Mouse (Mus musculus): ENCODE data around the gene Trib3. TPM values are rescaled to one million over a fixed set of nuclear protein-coding genes. Genes with fewer than 3 reads are reported as not detected.
A peak's percentile ranks its signal among the peaks of the same experiment; 100 is the strongest.
"Not testable (repeated sequence)": the region's sequence is repeated elsewhere in the genome, so short reads cannot be mapped to it uniquely, and the experiment has no call there.

Gene Trib3
- polyA plus RNA-seq, 1 experiment from 2014 or later, result 5.0 TPM

GRCm38 (mm10) chr2:152363245-152364147, 19.7 kb upstream of the Trib3 start:
- Histone ChIP-seq H3K9me3 (no peaks in the 10 kb centered on the region), H3K4me2 (peak overlapping the region; percentile 47), H3K36me3 (no peaks in the 10 kb centered on the region), H3K27ac (peak overlapping the region; percentile 65), H3K27me3 (no peaks in the 10 kb centered on the region), H3K4me3 (peak overlapping the region; percentile 15; the same call in 1 of the 2 replicates), H3K9ac (no peak overlapping the region), H3K4me1 (peaks cover 16% of the 10 kb centered on the region)
- WGBS, result 8% methylated on average over 17 of the region's 17 CpGs
- peak; percentile 47; the same call in 1 of the 2 replicates for ATAC-seq (ENCODE audit: borderline replicate concordance, extremely low read depth, low FRiP score, low TSS enrichment)

GRCm38 (mm10) chr2:152361193-152361592, 17.4 kb upstream of the Trib3 start:
- 85% methylated on average over 8 of the region's 8 CpGs for WGBS

GRCm38 (mm10) chr2:152360271-152360775, 16.5 kb upstream of the Trib3 start:
- Histone ChIP-seq H3K9me3 (no peaks in the 10 kb centered on the region), H3K4me1 (peaks cover 16% of the 10 kb centered on the region), H3K9ac (no peak overlapping the region), H3K27ac (peak overlapping the region; percentile 54), H3K27me3 (no peaks in the 10 kb centered on the region), H3K4me3 (no peak overlapping the region), H3K4me2 (no peak overlapping the region), H3K36me3 (no peaks in the 10 kb centered on the region)
- 28% methylated on average over 7 of the region's 7 CpGs for WGBS
- ATAC-seq (ENCODE audit: borderline replicate concordance, extremely low read depth, low FRiP score, low TSS enrichment), result peak; percentile 43

More at GRCm38 (mm10) chr2:152361193-152361592, 17.4 kb upstream of the Trib3 start:
- ATAC-seq (ENCODE audit: borderline replicate concordance, extremely low read depth, low FRiP score, low TSS enrichment), result no peak
- peaks cover 16% of the 10 kb centered on the region for H3K4me1 ChIP-seq
- no peak overlapping the region for H3K4me2 ChIP-seq
- no peak overlapping the region for H3K4me3 ChIP-seq
- no peak overlapping the region for H3K9ac ChIP-seq
- H3K36me3 ChIP-seq, result no peaks in the 10 kb centered on the region
- peak overlapping the region; percentile 54 for H3K27ac ChIP-seq
- H3K9me3 ChIP-seq, result no peaks in the 10 kb centered on the region
- H3K27me3 ChIP-seq, result no peaks in the 10 kb centered on the region

- Histone ChIP-seq H3K9me3 (no peaks in the 10 kb centered on the region), H3K4me3 (no peak overlapping the region), H3K4me2 (no peak overlapping the region), H3K9ac (no peak overlapping the region), H3K36me3 (no peaks in the 10 kb centered on the region), H3K27ac (no peak overlapping the region), H3K27me3 (no peaks in the 10 kb centered on the region), H3K4me1 (peaks cover 16% of the 10 kb centered on the region)
- no peak for ATAC-seq (ENCODE audit: borderline replicate concordance, extremely low read depth, low FRiP score, low TSS enrichment)
- WGBS, result 31% methylated on average over 5 of the region's 5 CpGs
These were observed 15.8 kb upstream of the Trib3 start for GRCm38 (mm10) chr2:152359616-152360015.

- not testable (repeated sequence) for H3K9ac ChIP-seq; H3K27me3 ChIP-seq; H3K4me3 ChIP-seq; H3K27ac ChIP-seq; H3K36me3 ChIP-seq; ATAC-seq (ENCODE audit: borderline replicate concordance, extremely low read depth, low FRiP score, low TSS enrichment); H3K9me3 ChIP-seq; H3K4me2 ChIP-seq
- 68% methylated on average over 5 of the region's 5 CpGs for WGBS
- H3K4me1 ChIP-seq, result peaks cover 15% of the 10 kb centered on the region
These were observed 15.1 kb upstream of the Trib3 start for GRCm38 (mm10) chr2:152358977-152359376.

GRCm38 (mm10) chr2:152357254-152357653, 13.4 kb upstream of the Trib3 start:
- Histone ChIP-seq H3K27me3 (no peaks in the 10 kb centered on the region), H3K9me3 (no peaks in the 10 kb centered on the region), H3K4me3 (no peak overlapping the region), H3K9ac (no peak overlapping the region), H3K4me2 (no peak overlapping the region), H3K4me1 (peaks cover 9% of the 10 kb centered on the region; the same call in 1 of the 2 replicates), H3K36me3 (no peaks in the 10 kb centered on the region), H3K27ac (no peak overlapping the region)
- 82% methylated on average over 3 of the region's 3 CpGs for WGBS
- no peak for ATAC-seq (ENCODE audit: borderline replicate concordance, extremely low read depth, low FRiP score, low TSS enrichment)

GRCm38 (mm10) chr2:152349842-152350540, 6.2 kb upstream of the Trib3 start:
- Histone ChIP-seq H3K4me2 (no peak overlapping the region), H3K36me3 (no peaks in the 10 kb centered on the region), H3K27ac (no peak overlapping the region), H3K4me3 (no peak overlapping the region), H3K9ac (no peak overlapping the region), H3K4me1 (peaks cover 8% of the 10 kb centered on the region), H3K27me3 (no peaks in the 10 kb centered on the region), H3K9me3 (no peaks in the 10 kb centered on the region)
- ATAC-seq (ENCODE audit: borderline replicate concordance, extremely low read depth, low FRiP score, low TSS enrichment), result peak; percentile 60; the same call in 1 of the 2 replicates
- 85% methylated on average over 8 of the region's 8 CpGs for WGBS

- ATAC-seq (ENCODE audit: borderline replicate concordance, extremely low read depth, low FRiP score, low TSS enrichment), result no peak
- Histone ChIP-seq H3K9me3 (no peaks in the 10 kb centered on the region), H3K27ac (no peak overlapping the region), H3K9ac (no peak overlapping the region), H3K36me3 (no peaks in the 10 kb centered on the region), H3K27me3 (no peaks in the 10 kb centered on the region), H3K4me2 (no peak overlapping the region), H3K4me1 (peaks cover 14% of the 10 kb centered on the region), H3K4me3 (no peak overlapping the region)
- 67% methylated on average over 6 of the region's 6 CpGs for WGBS
These were observed 5.4 kb upstream of the Trib3 start for GRCm38 (mm10) chr2:152349205-152349604.

- Histone ChIP-seq H3K9ac (no peak overlapping the region), H3K36me3 (no peaks in the 10 kb centered on the region), H3K4me2 (no peak overlapping the region), H3K4me3 (no peak overlapping the region), H3K9me3 (no peaks in the 10 kb centered on the region), H3K4me1 (peaks cover 16% of the 10 kb centered on the region), H3K27me3 (no peaks in the 10 kb centered on the region), H3K27ac (no peak overlapping the region)
- ATAC-seq (ENCODE audit: borderline replicate concordance, extremely low read depth, low FRiP score, low TSS enrichment), result no peak
- WGBS, result 72% methylated on average over 2 of the region's 2 CpGs
These were observed 3.9 kb upstream of the Trib3 start for GRCm38 (mm10) chr2:152347722-152348121.

GRCm38 (mm10) chr2:152346776-152347465, 3.1 kb upstream of the Trib3 start:
- H3K4me2 ChIP-seq, result no peak overlapping the region
- H3K9ac ChIP-seq, result no peak overlapping the region
- no peaks in the 10 kb centered on the region for H3K36me3 ChIP-seq
- no peaks in the 10 kb centered on the region for H3K9me3 ChIP-seq
- H3K27ac ChIP-seq, result no peak overlapping the region
- H3K4me1 ChIP-seq, result peaks cover 16% of the 10 kb centered on the region
- WGBS, result 34% methylated on average over 9 of the region's 9 CpGs
- no peak overlapping the region for H3K4me3 ChIP-seq
- no peaks in the 10 kb centered on the region for H3K27me3 ChIP-seq
- no peak for ATAC-seq (ENCODE audit: borderline replicate concordance, extremely low read depth, low FRiP score, low TSS enrichment)

- no peak overlapping the region for H3K27ac ChIP-seq
- peaks cover 16% of the 10 kb centered on the region for H3K4me1 ChIP-seq
- WGBS, result 60% methylated on average over 6 of the region's 6 CpGs
- no peak overlapping the region for H3K4me2 ChIP-seq
- H3K36me3 ChIP-seq, result no peaks in the 10 kb centered on the region
- no peaks in the 10 kb centered on the region for H3K27me3 ChIP-seq
- no peaks in the 10 kb centered on the region for H3K9me3 ChIP-seq
- no peak overlapping the region for H3K9ac ChIP-seq
- no peak for ATAC-seq (ENCODE audit: borderline replicate concordance, extremely low read depth, low FRiP score, low TSS enrichment)
- H3K4me3 ChIP-seq, result no peak overlapping the region
These were observed 1.6 kb upstream of the Trib3 start for GRCm38 (mm10) chr2:152345393-152345792.
